Mouse (Mus musculus) urinary bladder, postnatal 4 days (tissue): ENCODE data around the gene Gm20661.

Experiments used
- DNase-seq, 2 experiments: peaks; one replicate each; pipeline ENCODE4 v3.0.0; 2021 to 2022; ENCODE audit warnings: low spot score in 2 of 2

Gene Gm20661

GRCm38 (mm10) chr9:107967437-107967836 lies 15.4 kb upstream of the Gm20661 start:
- DNase-seq, result no peak

- no peak for DNase-seq
These were observed 14.3 kb upstream of the Gm20661 start for GRCm38 (mm10) chr9:107968531-107968930.

GRCm38 (mm10) chr9:107970311-107970710 lies 12.5 kb upstream of the Gm20661 start:
- DNase-seq, result no peak

GRCm38 (mm10) chr9:107971690-107972541 lies 10.9 kb upstream of the Gm20661 start:
- no peak for DNase-seq

GRCm38 (mm10) chr9:107974491-107975171 lies 8.2 kb upstream of the Gm20661 start:
- DNase-seq, result no peak

- DNase-seq, result no peak
These were observed 7.2 kb upstream of the Gm20661 start, which contains the start of gene Uba7 for GRCm38 (mm10) chr9:107975399-107976386. Gene Uba7 (plus strand): TSS chr9:107975505.

GRCm38 (mm10) chr9:107978815-107979214 lies 4.0 kb upstream of the Gm20661 start:
- no peak for DNase-seq

- DNase-seq, result no peak
These were observed 913 bp upstream of the Gm20661 start for GRCm38 (mm10) chr9:107981684-107982605.

- peak; percentile 83 to 87 for DNase-seq
These were observed 598 bp downstream of the Gm20661 start for GRCm38 (mm10) chr9:107983421-107983890.

- DNase-seq, result no peak
These were observed 1.3 kb downstream of the Gm20661 start for GRCm38 (mm10) chr9:107984052-107984753.

GRCm38 (mm10) chr9:107984754-107985055 lies 1.8 kb downstream of the Gm20661 start:
- no peak for DNase-seq

- DNase-seq, result peak; percentile 89 to 92
These were observed 2.6 kb downstream of the Gm20661 start, which contains the start of gene Inka1 for GRCm38 (mm10) chr9:107985131-107986119. Gene Inka1 (minus strand): TSS chr9:107985879.

GRCm38 (mm10) chr9:107986376-107986775 lies 3.5 kb downstream of the Gm20661 start:
- DNase-seq, result peak; percentile 75 to 85

GRCm38 (mm10) chr9:107987950-107988349 lies 5.1 kb downstream of the Gm20661 start:
- DNase-seq, result no peak

- no peak for DNase-seq
These were observed 9.3 kb downstream of the Gm20661 start, which contains the start of gene Cdhr4 for GRCm38 (mm10) chr9:107992197-107992596. Gene Cdhr4 (plus strand): TSS chr9:107992497.

- no peak for DNase-seq
These were observed 10.2 kb downstream of the Gm20661 start for GRCm38 (mm10) chr9:107993013-107993412.

GRCm38 (mm10) chr9:107994464-107994863 lies 11.6 kb downstream of the Gm20661 start:
- DNase-seq, result no peak

GRCm38 (mm10) chr9:107995513-107995912 lies 12.7 kb downstream of the Gm20661 start:
- no peak for DNase-seq

GRCm38 (mm10) chr9:107996049-107996448 lies 13.2 kb downstream of the Gm20661 start, which contains the start of gene Gm20662:
Gene Gm20662 (plus strand): TSS chr9:107996349.
- no peak for DNase-seq
